Mouse (Mus musculus): ENCODE results near the gene Plcg2.

DNA sequence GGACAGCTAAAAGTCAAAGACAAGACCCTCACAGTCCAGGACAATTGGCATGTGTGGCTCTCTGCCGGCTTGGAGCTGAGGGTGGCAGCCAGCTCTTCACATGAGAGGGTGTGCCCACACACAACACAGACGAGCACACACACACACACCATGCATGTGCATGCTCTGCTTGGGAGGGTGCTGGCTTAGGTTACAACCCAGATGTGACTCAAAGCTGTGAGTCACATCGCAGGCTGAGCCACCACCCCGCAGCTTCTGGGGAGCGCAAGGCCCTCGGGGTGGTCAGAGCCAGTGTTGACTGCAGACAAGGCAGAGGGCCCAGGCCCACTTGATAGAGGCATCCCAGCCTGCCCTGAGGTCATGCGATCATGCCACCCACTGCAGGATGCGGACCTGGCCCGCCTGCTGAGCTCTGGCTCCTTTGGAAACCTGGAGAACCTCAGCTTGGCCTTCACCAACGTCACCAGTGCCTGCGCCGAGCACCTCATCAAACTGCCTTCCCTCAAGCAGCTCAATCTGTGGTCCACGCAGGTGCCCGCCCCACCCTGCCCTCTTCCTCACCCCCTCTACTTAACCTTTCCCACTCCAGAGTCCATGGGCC lies 43.5 kb upstream of the Plcg2 start:
- TF ChIP-seq CTCF (IDR thresholded peaks at IDR 0.05; ENCODE audit: low read depth) (no peak), EP300 (IDR thresholded peaks at IDR 0.05; ENCODE audit: low read depth) (no peak)

Data from liver, embryonic 14.5 days (tissue).